Mouse (Mus musculus): ENCODE measurements around the gene Tmem207. TPM values are rescaled to one million over a fixed set of nuclear protein-coding genes. Genes with fewer than 3 reads are reported as not detected.

Tmem207 gene
- total RNA-seq (2023) = not detected

DNA sequence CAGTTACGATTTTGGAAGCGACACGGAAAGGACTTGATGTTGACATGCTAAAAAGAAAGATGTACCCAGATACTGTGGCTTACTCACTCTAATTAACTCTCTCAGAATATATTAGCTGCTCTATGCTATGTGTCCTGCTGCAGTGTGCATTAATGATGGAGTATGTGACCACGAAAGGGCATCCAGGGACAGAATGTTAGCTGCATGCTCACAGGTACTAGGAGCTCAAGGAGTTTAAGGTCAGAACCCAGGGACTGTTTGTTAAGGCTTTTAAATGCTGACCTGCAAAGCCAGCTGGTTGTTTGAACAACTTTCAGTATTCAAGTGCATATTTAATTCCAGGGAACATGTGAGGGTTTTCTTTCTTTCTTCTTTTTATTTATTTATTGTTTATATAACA, at the start of gene Tmem207:
TSS of gene Tmem207 (minus strand) at position 101 of the 400 bp plus-strand sequence.

GRCm38 (mm10) chr16:26462835-26463234, 63.7 kb downstream of the Tmem207 start, which contains the start of gene Cldn16:
Gene Cldn16, plus strand, starts transcription at chr16:26463135.

Other genes with a start within 250 kb of the Tmem207 start
- not detected for gene Cldn1, start 154.9 kb downstream of the Tmem207 start, total RNA-seq (2023)
- not detected for gene Cldn16, start 63.6 kb downstream of the Tmem207 start, total RNA-seq (2023)
- gene Il1rap, start 54.9 kb upstream of the Tmem207 start, total RNA-seq (2023) = 10 to 100 TPM; 10.8 to 12.8 TPM

All from T-cell, adult 66 days (primary cell).